Mouse (Mus musculus) retina, postnatal 7 days (tissue): ENCODE results near the gene Col25a1.

ENCODE experiments used
- DNase-seq: peaks from one replicate; pipeline ENCODE4 v3.0.0-alpha.2; 2012; ENCODE audit warnings: low read depth, low spot score

Gene Col25a1

GRCm38 (mm10) chr3:130574652-130575051, 443.4 kb downstream of the Col25a1 start:
- peak; percentile 16 for DNase-seq

- no peak for DNase-seq
Observed at GRCm38 (mm10) chr3:130576683-130577082, 445.4 kb downstream of the Col25a1 start.

- DNase-seq: no peak
Observed at GRCm38 (mm10) chr3:130579501-130579900, 448.2 kb downstream of the Col25a1 start.

GRCm38 (mm10) chr3:130581577-130581976, 450.3 kb downstream of the Col25a1 start:
- DNase-seq: no peak

- DNase-seq: no peak
Observed at GRCm38 (mm10) chr3:130582903-130583664, 451.8 kb downstream of the Col25a1 start.

- no peak for DNase-seq
Observed at GRCm38 (mm10) chr3:130584007-130584406, 452.7 kb downstream of the Col25a1 start.

- no peak for DNase-seq
Observed at GRCm38 (mm10) chr3:130595050-130595449, 463.7 kb downstream of the Col25a1 start.

GRCm38 (mm10) chr3:130601491-130601890, 470.2 kb downstream of the Col25a1 start:
- DNase-seq: no peak

- no peak for DNase-seq
Observed at GRCm38 (mm10) chr3:130607924-130608323, 476.6 kb downstream of the Col25a1 start.

GRCm38 (mm10) chr3:130614444-130614843, 483.1 kb downstream of the Col25a1 start:
- no peak for DNase-seq

GRCm38 (mm10) chr3:130615625-130616024, 484.3 kb downstream of the Col25a1 start:
- DNase-seq: no peak

GRCm38 (mm10) chr3:130617439-130617898, 486.2 kb downstream of the Col25a1 start, which contains the start of gene Etnppl:
TSS of gene Etnppl (plus strand) at chr3:130617448.
- no peak for DNase-seq

- no peak for DNase-seq
Observed at GRCm38 (mm10) chr3:130620517-130621146, 489.3 kb downstream of the Col25a1 start.

GRCm38 (mm10) chr3:130628358-130628757, 497.1 kb downstream of the Col25a1 start:
- no peak for DNase-seq

- DNase-seq: no peak
Observed at GRCm38 (mm10) chr3:130633859-130634258, 502.6 kb downstream of the Col25a1 start.

- DNase-seq: no peak
Observed at GRCm38 (mm10) chr3:130646110-130646810, 515.0 kb downstream of the Col25a1 start.
